Mouse (Mus musculus): ENCODE data around the gene Ssh1. TPM values are rescaled to one million over a fixed set of nuclear protein-coding genes. Genes with fewer than 3 reads are reported as not detected.

Ssh1 gene
- polyA plus RNA-seq (2014; fragmentation: Nextera tagmentation; extraction: Ambion mirVana), result 19.4 and 19.6 TPM in 2 replicates

- Histone ChIP-seq H3K4me1 (replicated peaks; ENCODE audit: control insufficient read depth, insufficient read depth, low read length) (peaks cover 28% of the 10 kb centered on the region; the same call in 1 of the 2 replicates), H3K36me3 (ENCODE audit: control insufficient read depth, insufficient read depth, low read length) (peaks cover 9% of the 10 kb centered on the region), H3K27ac (ENCODE audit: low read depth) (peak within 1 kb of the TSS; percentile 86), H3K4me3 (ENCODE audit: low read depth, low read length) (peak within 1 kb of the TSS; percentile 76), H3K9ac (ENCODE audit: low read length) (peak within 1 kb of the TSS; percentile 86), H3K9me3 (ENCODE audit: control insufficient read depth, low read length) (no peaks in the 10 kb centered on the region), H3K27me3 (replicated peaks; ENCODE audit: control insufficient read depth, insufficient read depth, low read length) (no peaks in the 10 kb centered on the region), H3K4me2 (ENCODE audit: low read length) (peak within 1 kb of the TSS; percentile 76)
- DNase-seq (ENCODE audit: low spot score) (peak; percentile 92), ATAC-seq (replicated peaks; ENCODE audit: low FRiP score, low TSS enrichment, low read depth) (peak; percentile 89)
- whole genome bisulfite sequencing, result 2% methylated on average over 71 of the region's 83 CpGs
Measured at GRCm38 (mm10) chr5:113993487-113994465, at the start of gene Ssh1. Gene Ssh1, minus strand, starts transcription at chr5:113993894.

GRCm38 (mm10) chr5:114041327-114041930 is 47.7 kb upstream of the Ssh1 start:
- 12% methylated on average over 15 of the region's 15 CpGs for whole genome bisulfite sequencing
- Histone ChIP-seq H3K27ac (ENCODE audit: low read depth) (peak overlapping the region; percentile 71), H3K27me3 (replicated peaks; ENCODE audit: control insufficient read depth, insufficient read depth, low read length) (no peaks in the 10 kb centered on the region), H3K4me1 (replicated peaks; ENCODE audit: control insufficient read depth, insufficient read depth, low read length) (no peaks in the 10 kb centered on the region), H3K4me2 (ENCODE audit: low read length) (peak overlapping the region; percentile 35), H3K9me3 (ENCODE audit: control insufficient read depth, low read length) (no peaks in the 10 kb centered on the region), H3K4me3 (ENCODE audit: low read depth, low read length) (no peak overlapping the region), H3K36me3 (ENCODE audit: control insufficient read depth, insufficient read depth, low read length) (no peaks in the 10 kb centered on the region), H3K9ac (ENCODE audit: low read length) (no peak overlapping the region)
- peak; percentile 90 for ATAC-seq (replicated peaks; ENCODE audit: low FRiP score, low TSS enrichment, low read depth)
- peak; percentile 75 for DNase-seq (ENCODE audit: low spot score)

- Histone ChIP-seq H3K4me3 (ENCODE audit: low read depth, low read length) (no peak overlapping the region), H3K4me1 (replicated peaks; ENCODE audit: control insufficient read depth, insufficient read depth, low read length) (no peaks in the 10 kb centered on the region), H3K9ac (ENCODE audit: low read length) (no peak overlapping the region), H3K27ac (ENCODE audit: low read depth) (peak overlapping the region; percentile 71), H3K4me2 (ENCODE audit: low read length) (peak overlapping the region; percentile 35; the same call in 1 of the 2 replicates), H3K9me3 (ENCODE audit: control insufficient read depth, low read length) (no peaks in the 10 kb centered on the region), H3K36me3 (ENCODE audit: control insufficient read depth, insufficient read depth, low read length) (no peaks in the 10 kb centered on the region), H3K27me3 (replicated peaks; ENCODE audit: control insufficient read depth, insufficient read depth, low read length) (no peaks in the 10 kb centered on the region)
- no peak for ATAC-seq (replicated peaks; ENCODE audit: low FRiP score, low TSS enrichment, low read depth)
- peak; percentile 56 for DNase-seq (ENCODE audit: low spot score)
- WGBS, result 55% methylated on average over 1 of the region's 1 CpGs
Measured at GRCm38 (mm10) chr5:114040911-114041310, 47.2 kb upstream of the Ssh1 start.

DNA sequence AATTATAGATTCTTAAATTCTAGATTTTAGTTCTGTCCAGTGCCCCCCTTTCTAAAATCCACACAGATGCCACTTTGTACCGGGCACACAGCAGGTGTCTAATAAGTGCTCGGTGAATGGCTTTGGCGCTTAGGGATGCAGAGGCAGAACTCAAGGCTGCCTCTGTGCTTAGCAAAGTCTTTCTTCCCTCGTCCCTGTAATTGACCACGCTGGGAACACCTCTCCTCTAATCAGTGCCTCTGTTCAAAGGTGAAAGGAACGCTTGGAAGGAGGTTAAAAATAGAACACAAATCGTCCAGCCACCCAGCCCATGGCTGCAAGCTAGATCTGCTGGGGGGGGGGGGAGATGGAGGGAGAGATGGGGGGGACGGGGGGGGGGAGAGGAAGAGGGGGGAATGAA is 46.8 kb upstream of the Ssh1 start:
- Histone ChIP-seq H3K36me3 (ENCODE audit: control insufficient read depth, insufficient read depth, low read length) (no peaks in the 10 kb centered on the region), H3K4me3 (ENCODE audit: low read depth, low read length) (no peak overlapping the region), H3K9ac (ENCODE audit: low read length) (no peak overlapping the region), H3K4me1 (replicated peaks; ENCODE audit: control insufficient read depth, insufficient read depth, low read length) (no peaks in the 10 kb centered on the region), H3K27ac (ENCODE audit: low read depth) (no peak overlapping the region), H3K9me3 (ENCODE audit: control insufficient read depth, low read length) (no peaks in the 10 kb centered on the region), H3K4me2 (ENCODE audit: low read length) (no peak overlapping the region), H3K27me3 (replicated peaks; ENCODE audit: control insufficient read depth, insufficient read depth, low read length) (no peaks in the 10 kb centered on the region)
- no peak for DNase-seq (ENCODE audit: low spot score)
- no peak for ATAC-seq (replicated peaks; ENCODE audit: low FRiP score, low TSS enrichment, low read depth)
- WGBS, result 36% methylated on average over 7 of the region's 8 CpGs

DNA sequence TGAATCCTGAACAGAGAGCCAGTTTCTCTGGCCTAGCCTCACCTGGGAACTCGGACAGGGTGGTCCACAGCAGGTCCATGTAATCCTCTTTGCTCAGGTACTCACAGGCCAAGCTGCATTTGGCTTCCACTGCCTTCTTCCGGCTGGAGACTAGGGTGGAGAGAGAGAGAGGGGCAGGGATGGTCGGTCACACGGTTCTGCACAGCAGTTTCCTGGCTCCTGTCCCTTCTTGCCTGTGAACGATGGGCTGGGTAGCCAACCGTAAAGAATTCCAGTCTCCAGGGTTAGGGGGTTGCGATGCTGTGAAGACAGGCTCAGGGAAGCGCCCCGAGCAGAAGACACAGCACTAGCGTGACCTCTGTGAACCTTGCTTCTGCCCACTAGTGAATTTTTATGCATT is 41.4 kb upstream of the Ssh1 start:
- ATAC-seq (replicated peaks; ENCODE audit: low FRiP score, low TSS enrichment, low read depth) (no peak), DNase-seq (ENCODE audit: low spot score) (no peak)
- no peak overlapping the region for H3K9ac ChIP-seq (ENCODE audit: low read length)
- no peak overlapping the region for H3K27ac ChIP-seq (ENCODE audit: low read depth)
- 71% methylated on average over 10 of the region's 10 CpGs for WGBS
- no peak overlapping the region for H3K4me2 ChIP-seq (ENCODE audit: low read length)
- no peaks in the 10 kb centered on the region for H3K9me3 ChIP-seq (ENCODE audit: control insufficient read depth, low read length)
- no peaks in the 10 kb centered on the region for H3K27me3 ChIP-seq (replicated peaks; ENCODE audit: control insufficient read depth, insufficient read depth, low read length)
- H3K4me3 ChIP-seq (ENCODE audit: low read depth, low read length), result no peak overlapping the region
- H3K4me1 ChIP-seq (replicated peaks; ENCODE audit: control insufficient read depth, insufficient read depth, low read length), result no peaks in the 10 kb centered on the region
- H3K36me3 ChIP-seq (ENCODE audit: control insufficient read depth, insufficient read depth, low read length), result no peaks in the 10 kb centered on the region

DNA sequence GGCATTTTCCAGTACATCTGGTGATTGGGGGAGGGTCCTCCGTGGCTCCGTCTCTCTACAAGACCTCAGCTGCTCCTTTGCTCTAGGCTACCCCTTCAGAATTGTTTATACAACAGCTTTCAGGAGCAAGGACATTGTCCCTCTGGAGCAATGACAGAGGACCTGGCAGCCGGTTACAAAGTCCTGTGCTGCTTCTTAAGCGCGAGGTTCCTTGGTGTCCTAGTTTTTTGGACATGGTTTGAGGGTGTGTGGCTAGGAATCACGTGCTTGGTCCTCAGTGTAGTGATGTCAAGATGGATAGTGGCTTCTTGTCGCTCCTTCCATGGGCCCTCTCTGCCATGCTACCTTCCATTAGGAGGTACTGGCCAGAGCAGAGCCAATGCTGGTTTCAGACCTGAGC is 40.7 kb upstream of the Ssh1 start:
- Histone ChIP-seq H3K4me1 (replicated peaks; ENCODE audit: control insufficient read depth, insufficient read depth, low read length) (no peaks in the 10 kb centered on the region), H3K9me3 (ENCODE audit: control insufficient read depth, low read length) (no peaks in the 10 kb centered on the region), H3K4me3 (ENCODE audit: low read depth, low read length) (no peak overlapping the region), H3K27me3 (replicated peaks; ENCODE audit: control insufficient read depth, insufficient read depth, low read length) (no peaks in the 10 kb centered on the region), H3K4me2 (ENCODE audit: low read length) (no peak overlapping the region), H3K36me3 (ENCODE audit: control insufficient read depth, insufficient read depth, low read length) (no peaks in the 10 kb centered on the region), H3K9ac (ENCODE audit: low read length) (no peak overlapping the region), H3K27ac (ENCODE audit: low read depth) (no peak overlapping the region)
- DNase-seq (ENCODE audit: low spot score) (no peak), ATAC-seq (replicated peaks; ENCODE audit: low FRiP score, low TSS enrichment, low read depth) (no peak)
- WGBS, result 81% methylated on average over 7 of the region's 7 CpGs

GRCm38 (mm10) chr5:114032161-114032763 is 38.6 kb upstream of the Ssh1 start:
- Histone ChIP-seq H3K4me3 (ENCODE audit: low read depth, low read length) (no peak overlapping the region), H3K9me3 (ENCODE audit: control insufficient read depth, low read length) (no peaks in the 10 kb centered on the region), H3K4me2 (ENCODE audit: low read length) (no peak overlapping the region), H3K27me3 (replicated peaks; ENCODE audit: control insufficient read depth, insufficient read depth, low read length) (no peaks in the 10 kb centered on the region), H3K4me1 (replicated peaks; ENCODE audit: control insufficient read depth, insufficient read depth, low read length) (no peaks in the 10 kb centered on the region), H3K36me3 (ENCODE audit: control insufficient read depth, insufficient read depth, low read length) (no peaks in the 10 kb centered on the region), H3K27ac (ENCODE audit: low read depth) (no peak overlapping the region), H3K9ac (ENCODE audit: low read length) (no peak overlapping the region)
- ATAC-seq (replicated peaks; ENCODE audit: low FRiP score, low TSS enrichment, low read depth) (no peak), DNase-seq (ENCODE audit: low spot score) (no peak)
- WGBS, result 78% methylated on average over 3 of the region's 3 CpGs

DNA sequence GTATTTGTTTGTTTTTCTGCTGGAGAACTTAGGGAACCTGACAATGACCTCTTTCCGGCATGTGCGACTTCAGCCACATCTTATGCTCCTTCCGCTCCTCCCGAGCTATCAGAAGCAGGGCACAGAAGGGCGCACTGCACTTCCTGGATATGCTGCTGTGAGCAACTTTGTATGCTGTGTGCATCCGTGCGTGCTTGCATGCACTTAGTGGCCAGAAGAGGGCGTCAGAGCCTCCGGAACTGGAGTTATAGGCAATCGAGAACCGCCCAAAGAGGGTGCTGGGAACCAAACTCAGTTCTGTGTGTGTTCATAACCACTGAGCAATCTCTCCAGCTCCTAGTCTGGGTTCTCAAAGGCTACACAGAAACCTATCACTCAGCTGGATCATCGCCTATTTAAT is 37.0 kb upstream of the Ssh1 start:
- Histone ChIP-seq H3K27me3 (replicated peaks; ENCODE audit: control insufficient read depth, insufficient read depth, low read length) (no peaks in the 10 kb centered on the region), H3K4me1 (replicated peaks; ENCODE audit: control insufficient read depth, insufficient read depth, low read length) (no peaks in the 10 kb centered on the region), H3K4me2 (ENCODE audit: low read length) (no peak overlapping the region), H3K36me3 (ENCODE audit: control insufficient read depth, insufficient read depth, low read length) (no peaks in the 10 kb centered on the region), H3K4me3 (ENCODE audit: low read depth, low read length) (no peak overlapping the region), H3K9ac (ENCODE audit: low read length) (no peak overlapping the region), H3K9me3 (ENCODE audit: control insufficient read depth, low read length) (no peaks in the 10 kb centered on the region), H3K27ac (ENCODE audit: low read depth) (no peak overlapping the region)
- 88% methylated on average over 12 of the region's 12 CpGs for WGBS
- ATAC-seq (replicated peaks; ENCODE audit: low FRiP score, low TSS enrichment, low read depth) (no peak), DNase-seq (ENCODE audit: low spot score) (no peak)
